Mouse (Mus musculus) activated CD4-positive, CD25-positive, alpha-beta regulatory T cell, adult 4 months (primary cell): Measurements from ENCODE around the gene Psmb4. TPM values are rescaled to one million over a fixed set of nuclear protein-coding genes. Genes with fewer than 3 reads are reported as not detected.
"Not testable (repeated sequence)": the region's sequence is repeated elsewhere in the genome, so short reads cannot be mapped to it uniquely, and the experiment has no call there.

Source experiments
- ATAC-seq: one replicate; pipeline ENCODE4 v1.8.0; 2017
- polyA plus RNA-seq, 2 experiments: library from polyadenylated mRNA; unstranded; fragments of 100-300 nt; shearing (Covaris generic); gene quantifications; one replicate each; pipeline ENCODE4 v1.2.1; 2017

The Psmb4 gene
- polyA plus RNA-seq: 100 to 1,000 TPM; 148 to 197 TPM

DNA sequence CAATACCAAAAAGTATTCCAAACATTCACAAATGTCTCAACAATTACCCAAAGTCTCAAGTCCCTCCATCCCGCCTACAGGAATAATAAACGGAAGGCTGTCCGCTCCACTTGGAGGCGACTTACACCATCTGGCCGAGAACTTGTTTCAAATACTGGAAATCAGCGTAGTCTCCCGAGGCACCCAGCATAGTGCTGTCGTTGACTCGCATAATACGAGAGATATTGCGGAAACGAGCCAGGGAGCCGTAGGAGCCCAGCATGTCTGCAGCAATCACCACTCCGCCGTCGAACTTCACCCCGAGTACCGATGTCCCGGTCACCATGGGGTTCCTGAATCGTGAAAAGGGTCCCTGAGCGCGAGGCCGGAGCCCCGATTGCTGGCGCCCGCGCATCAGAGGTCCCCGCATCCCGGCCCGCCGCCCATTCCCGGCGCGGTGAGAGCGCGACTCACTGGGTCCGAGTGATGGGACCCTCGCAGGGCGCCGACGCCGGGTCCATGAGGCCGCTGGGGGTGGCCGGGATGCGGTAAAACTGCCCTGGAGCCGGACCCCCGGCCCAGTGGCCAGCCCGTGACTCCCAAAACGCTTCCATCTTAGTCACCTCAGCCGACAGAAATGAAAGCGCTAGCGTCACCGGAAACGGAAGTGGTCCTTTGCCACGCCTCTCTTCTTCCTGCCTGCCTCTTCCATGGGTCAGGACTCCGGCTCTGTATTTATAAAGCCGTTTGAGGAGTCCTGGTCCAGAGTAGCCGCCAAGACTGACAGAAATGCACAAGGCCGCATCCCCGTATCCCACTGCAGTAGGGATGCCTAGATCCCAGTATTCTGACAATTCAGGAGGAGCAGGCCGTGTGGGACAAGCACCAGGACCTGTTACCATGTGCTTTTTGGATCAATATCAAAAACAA, at the start of gene Psmb4:
Psmb4 (minus strand) TSS at position 646 of the 909 bp plus-strand sequence.
- ATAC-seq: peak; percentile 94

DNA sequence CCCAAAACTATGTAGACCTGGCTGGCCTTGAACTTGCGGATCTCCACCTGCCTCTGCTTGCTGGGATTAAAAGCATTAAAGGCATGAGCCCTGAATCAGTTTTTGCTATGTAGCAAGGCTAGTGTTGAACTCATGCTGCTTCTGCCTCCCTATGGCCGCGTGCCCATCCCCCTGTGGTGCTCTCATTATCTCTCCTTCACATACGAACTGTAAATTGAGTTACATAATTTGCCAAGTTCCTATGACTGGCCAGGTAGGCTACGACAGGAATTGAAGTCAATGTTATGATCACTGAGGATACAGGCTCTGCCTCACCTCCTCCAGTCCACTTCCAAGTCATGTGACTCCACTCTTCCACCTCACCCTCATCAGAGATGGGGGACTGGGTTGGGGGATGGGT, 49.4 kb upstream of the Psmb4 start:
- ATAC-seq: not testable (repeated sequence)

DNA sequence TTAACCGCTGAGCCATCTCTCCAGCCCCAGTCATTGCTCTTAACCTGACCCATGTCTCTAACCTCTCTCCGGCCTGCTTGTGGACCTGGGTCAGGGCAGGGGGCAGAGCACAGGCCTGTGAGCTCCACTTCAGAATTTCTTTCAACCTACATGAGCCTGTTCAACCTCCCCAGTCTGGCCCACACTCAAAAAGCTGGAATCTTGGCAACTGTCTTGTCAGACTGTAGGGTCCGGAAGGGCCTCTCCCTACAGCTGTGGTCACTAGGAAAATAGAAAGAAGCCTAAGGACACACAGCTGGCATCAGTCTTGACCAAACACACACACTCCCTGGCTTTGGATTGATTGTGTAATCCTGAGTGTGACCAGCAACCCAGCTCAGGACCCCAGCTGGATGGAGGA, 48.6 kb upstream of the Psmb4 start:
- not testable (repeated sequence) for ATAC-seq

DNA sequence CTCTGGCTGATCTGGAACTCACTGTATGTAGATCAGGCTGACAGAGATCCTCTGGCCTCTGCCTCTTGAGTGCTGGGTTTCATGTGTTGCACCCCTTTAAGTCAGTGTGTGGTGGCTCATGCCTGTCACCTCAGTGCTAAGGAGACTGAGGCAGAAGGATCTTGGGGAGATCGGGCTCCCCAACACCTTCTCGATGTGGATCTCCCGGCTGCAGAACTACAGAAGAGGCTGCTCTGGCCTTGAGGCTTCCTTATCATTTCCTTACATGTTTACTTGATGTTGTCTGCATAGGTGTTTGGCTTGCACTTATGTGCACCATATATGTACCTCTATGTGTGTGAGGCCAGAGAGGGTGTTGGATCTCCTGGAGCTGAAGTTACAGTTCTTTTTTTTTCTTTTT, 47.8 kb upstream of the Psmb4 start:
- not testable (repeated sequence) for ATAC-seq

DNA sequence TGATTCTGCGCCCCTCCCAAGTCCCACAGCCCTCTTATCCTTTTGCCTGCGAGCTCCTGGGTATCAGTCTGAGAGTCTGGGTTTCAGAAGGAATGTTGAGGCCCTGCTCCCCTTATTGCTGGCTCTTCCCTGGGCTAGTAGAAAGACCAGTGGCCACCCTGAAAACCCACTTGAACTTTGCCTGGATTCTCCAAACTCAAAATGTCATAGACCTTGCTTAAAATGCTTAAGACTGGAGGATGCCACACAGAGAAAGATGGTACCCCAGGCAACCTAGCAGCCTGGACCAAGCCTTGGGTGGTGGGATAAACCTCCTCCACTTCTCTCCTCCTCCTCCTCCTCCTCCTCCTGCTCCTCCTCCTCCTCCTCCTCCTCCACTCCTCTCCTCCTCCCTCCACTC, 46.8 kb upstream of the Psmb4 start:
- not testable (repeated sequence) for ATAC-seq

DNA sequence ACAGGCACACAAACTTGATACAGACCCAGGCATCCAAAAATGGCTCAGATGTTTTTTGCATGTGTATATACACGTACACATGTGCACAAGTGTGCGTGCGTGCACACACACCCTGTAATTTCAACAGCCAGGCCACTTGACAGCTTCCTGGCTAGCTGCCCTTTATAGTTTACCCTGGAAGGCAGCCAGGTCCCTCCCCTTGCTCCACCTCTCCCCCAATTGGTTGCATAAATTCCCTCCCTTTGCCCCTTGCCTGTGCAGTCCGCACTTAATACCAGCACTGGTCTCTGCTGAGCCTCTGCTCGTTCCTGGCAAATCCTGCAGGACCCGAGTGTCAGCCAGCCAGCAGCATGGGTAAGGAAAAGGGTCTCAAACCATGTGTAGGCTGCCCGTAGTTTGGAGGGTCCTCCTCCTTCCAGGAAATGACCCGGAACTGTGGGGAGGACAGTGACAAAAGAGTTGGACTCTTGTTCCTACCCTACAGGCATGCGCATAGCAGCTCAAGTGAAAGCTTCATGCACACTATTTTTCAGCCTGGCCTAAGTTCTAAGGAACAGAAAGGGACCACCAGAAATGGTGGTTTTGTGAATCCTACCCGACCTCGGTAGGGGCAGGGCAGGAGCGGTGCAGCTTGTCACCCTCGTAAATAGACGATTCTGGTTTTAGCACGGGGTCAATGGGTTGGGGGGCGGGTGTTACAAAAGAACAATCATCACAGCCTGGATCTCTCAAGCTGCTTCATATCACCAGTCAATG, 46.2 kb upstream of the Psmb4 start, which contains the start of gene Selenbp1:
Selenbp1 (plus strand) TSS at position 248 of the 756 bp plus-strand sequence.
- ATAC-seq: no peak

DNA sequence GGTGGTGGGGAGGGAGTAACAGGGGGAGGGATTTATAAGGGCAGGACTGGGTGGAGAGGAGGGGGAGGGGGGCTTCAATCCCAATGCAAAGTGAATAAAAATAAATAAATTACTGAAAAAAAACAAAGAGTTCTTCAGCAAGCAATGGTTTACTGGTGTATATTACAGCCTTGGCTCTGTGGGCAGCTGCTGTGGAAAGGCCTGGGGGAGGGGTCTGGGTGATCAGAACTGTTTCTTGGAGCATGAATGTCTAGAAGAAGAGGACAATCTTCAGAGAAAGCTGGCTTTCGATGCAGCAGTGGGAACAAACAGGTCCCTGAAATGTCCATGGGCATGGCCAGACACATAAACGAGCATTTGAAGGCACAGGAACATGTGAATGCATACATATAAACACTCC, 45.5 kb upstream of the Psmb4 start:
- not testable (repeated sequence) for ATAC-seq

DNA sequence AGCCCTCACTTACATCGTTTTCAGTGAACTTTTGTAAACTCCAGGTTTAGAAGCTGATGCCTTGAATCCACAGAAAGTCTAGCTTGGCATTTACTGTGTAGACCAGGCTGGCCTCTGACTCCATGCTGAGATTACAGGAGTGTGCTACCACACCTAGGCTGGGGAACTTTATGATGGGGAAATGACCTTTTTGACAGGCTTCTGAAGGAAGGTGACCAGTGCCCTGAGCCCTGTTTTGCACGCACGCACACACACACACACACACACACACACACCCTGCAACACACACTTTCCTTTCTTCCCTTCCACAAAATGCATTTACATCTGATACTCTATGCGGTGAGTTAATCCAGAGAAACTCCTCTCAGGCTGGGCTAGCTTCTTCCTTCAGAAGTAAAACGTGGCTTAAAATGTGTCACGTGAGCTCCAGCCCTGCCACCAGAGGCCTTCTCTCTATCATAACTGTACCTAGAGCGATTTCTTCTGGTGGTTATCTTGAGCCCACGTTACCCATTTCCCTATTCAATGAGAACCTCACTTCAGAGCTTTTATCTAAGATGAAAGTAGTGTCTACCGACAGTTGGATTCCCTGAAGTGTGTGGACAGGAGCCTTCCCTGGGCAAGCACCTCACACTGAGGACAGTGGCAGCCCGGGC, 44.8 kb upstream of the Psmb4 start:
- ATAC-seq: not testable (repeated sequence)

DNA sequence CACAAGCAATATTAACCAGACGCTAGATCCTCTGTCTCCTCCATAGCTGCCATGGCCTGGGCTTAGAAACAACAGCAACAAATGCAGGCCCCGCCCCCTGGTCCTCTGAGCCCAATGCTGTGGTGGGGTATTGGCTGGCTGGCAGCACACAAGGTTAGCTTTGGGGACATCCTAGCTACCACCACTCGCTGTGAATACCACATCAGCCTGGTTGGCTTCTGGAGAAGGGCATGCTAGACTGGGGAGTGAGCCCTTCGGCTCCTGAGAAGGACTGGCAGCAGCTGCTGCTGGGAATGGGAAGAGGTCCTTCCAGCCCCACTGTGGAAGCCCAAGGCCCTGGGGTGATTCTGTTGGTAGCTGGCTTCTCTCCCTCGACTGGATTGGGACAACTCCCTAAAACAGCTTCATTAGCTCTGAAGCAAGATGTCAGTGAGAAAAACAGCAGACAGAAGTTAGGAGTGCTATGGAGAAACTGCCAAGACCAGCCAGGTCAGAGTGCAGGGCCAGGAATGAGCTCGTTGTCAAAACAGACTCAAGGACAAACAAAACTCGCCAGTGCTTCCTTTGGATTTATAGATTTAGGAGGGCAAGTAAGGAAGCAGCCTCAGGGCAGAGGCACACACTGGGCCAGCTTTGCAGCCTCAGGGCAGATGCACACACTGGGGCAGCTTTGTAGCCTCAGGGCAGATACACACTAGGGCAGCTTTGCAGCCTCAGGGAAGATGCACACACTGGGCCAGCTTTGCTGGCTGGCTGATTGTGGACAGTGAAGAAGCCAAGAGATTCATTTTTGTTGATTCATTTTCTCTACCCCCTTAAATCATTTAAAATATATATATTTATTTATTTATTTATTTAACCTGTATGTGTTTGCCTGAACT, 43.9 kb upstream of the Psmb4 start:
- not testable (repeated sequence) for ATAC-seq

DNA sequence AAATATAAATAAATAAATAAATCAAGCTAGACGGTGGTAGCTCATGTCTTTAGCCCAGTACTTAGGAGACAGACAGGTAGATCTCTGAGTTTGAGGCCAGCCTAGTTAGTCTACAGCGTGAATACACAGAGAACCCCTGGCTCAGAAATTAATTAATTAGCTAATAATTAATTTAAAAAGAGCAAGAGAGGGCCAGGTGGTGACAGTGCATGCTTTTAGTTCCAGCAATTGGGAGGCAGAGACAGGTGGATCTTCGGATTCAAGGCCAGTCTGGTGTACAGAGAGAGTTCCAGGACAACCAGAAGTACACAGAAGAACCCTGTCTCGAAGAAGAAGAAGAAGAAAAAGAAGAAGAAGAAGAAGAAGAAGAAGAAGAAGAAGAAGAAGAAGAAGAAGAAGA, 42.2 kb upstream of the Psmb4 start:
- not testable (repeated sequence) for ATAC-seq

DNA sequence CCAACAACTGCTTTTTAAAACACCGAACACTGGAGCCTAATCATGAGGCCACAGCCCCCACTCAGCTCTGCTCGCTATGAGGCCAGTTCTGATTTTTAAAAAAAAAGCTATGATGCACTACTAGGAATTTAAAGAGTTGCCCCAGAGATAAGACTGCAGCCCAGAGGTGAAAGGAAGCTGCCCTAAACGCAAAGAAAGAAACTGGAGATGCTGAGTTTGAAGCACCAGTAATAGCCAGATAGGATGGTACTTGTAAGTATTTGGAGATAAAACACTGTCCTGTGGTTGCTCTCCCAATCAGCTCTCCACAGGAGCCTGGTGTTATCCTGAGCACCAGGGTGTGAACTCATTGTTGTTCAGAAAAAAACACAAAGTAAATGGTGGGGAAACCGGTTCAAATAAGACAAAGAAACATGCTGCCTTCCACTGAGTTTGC, 39.6 kb upstream of the Psmb4 start:
- not testable (repeated sequence) for ATAC-seq

DNA sequence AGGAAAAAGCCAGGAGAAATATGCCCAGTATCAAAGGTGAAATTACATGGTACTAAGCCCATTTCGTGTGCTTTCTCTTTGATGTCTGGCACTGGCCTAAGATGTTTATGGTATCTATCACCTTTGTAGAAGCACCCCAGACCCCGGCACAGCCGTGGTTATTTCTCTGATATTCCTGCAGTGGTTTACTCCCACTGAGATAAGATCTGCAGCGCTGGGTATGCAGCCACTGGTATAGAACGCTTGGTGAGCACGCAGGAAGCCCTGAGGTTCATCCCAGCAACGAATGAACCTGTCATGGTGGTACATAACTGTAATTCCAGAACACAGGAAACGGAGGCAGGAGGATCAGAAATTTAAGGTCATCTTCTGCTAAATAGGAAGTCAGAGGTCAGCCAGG, 37.9 kb upstream of the Psmb4 start:
- ATAC-seq: no peak

DNA sequence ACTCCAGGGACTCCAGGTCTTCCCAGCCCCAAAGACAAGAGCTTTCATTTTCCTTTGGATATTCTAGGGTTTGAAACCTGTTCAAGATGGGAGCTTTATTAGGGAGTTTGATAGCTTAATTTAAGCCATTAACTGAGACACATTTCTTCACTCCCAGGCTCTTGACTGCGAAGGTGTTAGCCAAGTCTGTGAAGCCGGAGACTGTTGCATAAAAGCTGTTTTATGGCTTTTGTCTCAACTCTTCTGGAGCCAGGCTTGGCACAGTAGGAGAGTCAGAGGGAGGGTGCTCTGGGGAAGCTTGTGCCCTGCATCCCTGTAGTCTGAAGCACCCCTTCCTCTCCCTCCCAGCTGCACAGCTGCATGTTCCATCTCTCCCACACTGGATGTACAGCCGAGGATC, 35.6 kb upstream of the Psmb4 start:
- no peak for ATAC-seq

DNA sequence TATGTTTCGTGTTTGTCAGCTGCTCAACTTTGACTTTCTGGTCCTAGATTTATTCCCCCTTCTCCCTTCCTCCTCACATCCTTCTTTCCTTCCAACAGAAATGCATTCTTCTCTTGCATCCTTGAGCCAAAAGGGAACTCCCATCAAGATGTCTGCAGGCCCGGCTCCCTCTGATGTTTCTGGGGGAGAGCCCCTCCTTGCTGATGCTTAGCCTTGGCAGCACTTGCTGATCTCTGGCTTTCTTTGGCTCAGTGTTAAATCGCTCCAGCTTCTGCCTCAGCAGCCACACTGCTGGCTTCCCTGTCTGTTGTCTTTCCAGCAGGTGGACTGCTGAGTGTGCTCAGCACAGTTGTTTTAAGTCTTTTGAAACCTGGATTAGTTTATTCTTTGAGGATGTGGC, 34.3 kb upstream of the Psmb4 start:
- no peak for ATAC-seq

DNA sequence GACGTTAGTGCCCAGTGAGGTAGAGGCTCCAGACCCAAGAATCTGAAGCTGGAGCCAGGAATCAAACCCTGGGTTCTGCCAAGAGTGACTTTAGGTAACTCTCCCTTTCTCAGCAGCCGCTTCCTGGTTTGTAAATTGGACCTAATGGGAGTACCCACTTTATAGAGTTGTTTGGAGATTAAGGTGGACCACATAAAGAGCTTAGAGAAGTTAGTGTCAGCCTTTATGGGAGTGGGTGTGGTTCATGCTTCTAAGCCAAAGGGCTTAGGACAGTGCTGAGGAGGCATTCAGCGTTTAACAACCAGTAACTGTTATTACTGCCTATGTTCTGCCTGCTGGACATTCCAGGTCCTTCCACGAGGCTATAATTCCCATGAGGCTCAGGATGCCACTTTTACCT, 32.1 kb upstream of the Psmb4 start:
- ATAC-seq: no peak

DNA sequence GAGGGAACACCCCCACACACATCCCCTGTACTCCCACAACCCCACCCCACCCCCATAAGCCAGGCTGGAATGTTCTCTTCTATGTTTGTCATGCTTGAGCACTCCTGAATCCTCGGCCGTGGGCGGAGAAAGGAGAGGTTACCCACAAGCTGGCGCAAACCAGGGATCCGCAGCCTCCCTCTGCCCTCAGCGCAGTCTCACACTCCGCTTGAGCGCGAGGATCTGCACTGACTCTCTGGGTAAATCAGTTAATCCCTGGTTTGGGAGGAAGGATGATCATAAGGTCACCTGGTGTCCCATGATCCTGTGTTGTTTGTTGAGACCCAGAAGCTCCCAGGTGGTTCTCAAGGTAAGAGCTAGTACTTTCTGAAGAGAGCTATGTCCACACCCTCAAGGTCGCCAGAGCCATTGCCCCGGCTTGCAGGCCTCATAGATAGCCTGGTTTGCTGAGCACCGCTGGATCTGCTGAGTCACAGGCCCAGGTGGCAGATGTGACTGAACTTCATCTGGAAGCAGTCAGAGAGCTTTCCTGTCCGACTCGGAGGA, 31.1 kb upstream of the Psmb4 start:
- ATAC-seq: no peak

DNA sequence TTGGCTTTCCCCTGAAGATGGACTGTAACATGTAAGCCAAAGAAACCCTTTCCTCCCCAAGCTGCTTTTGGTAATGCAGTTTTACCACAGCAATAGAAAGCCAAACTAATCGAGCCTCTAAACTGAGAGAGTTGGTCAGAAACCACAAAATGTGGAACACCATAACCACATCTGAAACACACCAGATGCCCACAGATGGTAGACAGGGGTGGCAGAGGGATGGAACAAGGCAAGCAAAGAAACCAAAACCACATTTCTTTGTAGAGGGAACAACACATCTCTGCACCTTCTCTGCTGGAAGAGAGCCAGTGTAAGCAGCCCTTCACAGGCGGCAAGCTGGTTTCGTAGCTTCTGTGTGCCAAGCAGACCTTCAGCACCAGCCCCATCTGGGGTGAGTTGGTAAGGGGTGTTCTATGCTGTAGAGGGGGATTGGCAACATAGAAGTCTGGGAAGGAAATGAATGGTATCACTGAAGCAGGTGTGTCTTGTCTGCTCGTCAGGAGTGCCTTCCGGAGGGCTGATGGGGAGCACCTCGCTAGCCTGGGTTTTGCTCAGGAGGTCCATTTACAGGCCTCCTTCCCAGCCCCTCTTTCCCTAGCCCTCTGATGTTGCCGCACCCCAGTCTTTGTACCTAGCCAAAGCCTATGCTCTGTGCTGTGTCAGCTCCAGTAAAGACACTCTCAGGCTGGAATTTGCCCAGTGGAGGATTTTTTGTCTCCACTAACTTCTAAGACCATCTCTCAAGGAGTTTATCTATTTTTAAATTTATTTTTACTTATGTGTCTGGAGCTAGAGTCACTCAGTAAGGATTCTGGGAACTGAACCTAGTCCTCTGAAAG, 29.4 kb upstream of the Psmb4 start:
- no peak for ATAC-seq

DNA sequence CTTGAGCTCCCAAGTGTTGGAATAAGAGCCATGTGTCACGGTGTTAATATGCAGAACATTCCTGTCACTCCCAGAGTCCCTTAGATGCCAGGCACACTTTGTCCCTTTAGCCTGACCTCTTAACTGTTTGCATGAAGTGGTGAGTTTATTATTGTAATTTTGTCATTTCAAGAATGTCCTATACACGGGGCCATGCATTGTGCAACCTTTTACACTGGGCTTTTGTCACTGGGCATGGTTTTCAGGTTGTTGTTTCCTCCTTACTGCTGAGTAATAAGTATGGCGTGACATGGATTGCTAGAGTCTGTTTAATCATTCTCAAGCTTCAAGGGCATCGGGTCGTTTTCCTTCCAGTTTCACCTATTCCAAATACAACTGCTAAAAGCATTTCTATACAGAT, 27.0 kb upstream of the Psmb4 start:
- no peak for ATAC-seq

DNA sequence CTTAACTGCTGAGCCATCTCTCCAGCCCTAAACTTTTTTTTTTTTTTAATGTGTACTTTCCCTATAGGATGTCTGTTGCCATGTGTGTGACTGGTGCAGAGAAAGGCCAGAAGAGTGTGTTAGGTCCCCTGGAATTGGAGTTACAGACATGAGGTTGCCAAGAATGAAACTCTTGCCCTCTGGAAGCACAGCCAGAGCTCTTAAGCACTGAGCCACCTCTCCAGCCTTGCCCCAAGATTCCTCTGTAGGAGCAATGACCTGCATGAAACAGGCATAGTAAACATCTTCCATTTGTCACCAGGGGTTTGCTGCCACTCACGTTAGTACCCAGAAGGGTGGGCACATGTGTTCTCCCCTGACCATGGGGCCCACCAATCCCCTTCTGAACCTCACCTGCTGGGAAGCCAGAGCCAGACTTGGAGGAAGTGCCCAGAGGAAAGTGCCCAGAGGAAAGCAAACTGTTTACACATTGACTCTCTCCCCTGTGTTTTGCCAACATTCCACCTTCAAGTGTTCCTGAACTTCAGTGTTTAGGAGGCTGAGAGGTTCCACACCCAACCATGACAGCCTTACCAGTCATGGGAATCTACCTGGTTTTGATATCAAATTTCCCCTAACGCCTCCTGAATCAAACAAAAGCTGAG, 24.4 kb upstream of the Psmb4 start:
- ATAC-seq: no peak

DNA sequence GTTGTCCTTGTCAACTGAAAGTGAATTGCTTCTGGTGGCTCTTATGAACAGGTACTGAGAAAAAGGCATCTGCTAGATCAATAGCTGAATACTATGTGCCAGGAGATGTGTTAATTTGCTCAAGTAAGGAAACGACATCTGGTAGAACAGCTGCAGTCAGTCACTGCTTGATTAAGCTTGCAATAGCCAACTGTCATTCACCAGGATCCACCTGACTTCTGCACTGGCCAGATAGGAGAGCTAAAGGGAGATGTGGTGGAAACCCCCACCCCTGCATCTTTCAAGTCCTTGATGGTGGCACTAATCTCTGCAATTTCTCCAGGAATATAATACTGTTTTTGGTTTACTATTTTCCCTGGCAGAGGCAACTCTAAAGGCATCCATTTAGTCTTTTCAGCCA, 19.7 kb upstream of the Psmb4 start:
- no peak for ATAC-seq
